Mouse (Mus musculus) activated CD4-positive, CD25-positive, alpha-beta regulatory T cell (primary cell): ENCODE data around the gene Slc22a5. TPM values are rescaled to one million over a fixed set of nuclear protein-coding genes. Genes with fewer than 3 reads are reported as not detected.

Source experiments
- polyA plus RNA-seq, 2 experiments: library from polyadenylated mRNA; unstranded; fragments of 100-300 nt; shearing (Covaris generic); gene quantifications; one replicate each; pipeline ENCODE4 v1.2.1; 2017

The Slc22a5 gene
- polyA plus RNA-seq, result 10 to 100 TPM; 17.8 to 19.1 TPM

DNA sequence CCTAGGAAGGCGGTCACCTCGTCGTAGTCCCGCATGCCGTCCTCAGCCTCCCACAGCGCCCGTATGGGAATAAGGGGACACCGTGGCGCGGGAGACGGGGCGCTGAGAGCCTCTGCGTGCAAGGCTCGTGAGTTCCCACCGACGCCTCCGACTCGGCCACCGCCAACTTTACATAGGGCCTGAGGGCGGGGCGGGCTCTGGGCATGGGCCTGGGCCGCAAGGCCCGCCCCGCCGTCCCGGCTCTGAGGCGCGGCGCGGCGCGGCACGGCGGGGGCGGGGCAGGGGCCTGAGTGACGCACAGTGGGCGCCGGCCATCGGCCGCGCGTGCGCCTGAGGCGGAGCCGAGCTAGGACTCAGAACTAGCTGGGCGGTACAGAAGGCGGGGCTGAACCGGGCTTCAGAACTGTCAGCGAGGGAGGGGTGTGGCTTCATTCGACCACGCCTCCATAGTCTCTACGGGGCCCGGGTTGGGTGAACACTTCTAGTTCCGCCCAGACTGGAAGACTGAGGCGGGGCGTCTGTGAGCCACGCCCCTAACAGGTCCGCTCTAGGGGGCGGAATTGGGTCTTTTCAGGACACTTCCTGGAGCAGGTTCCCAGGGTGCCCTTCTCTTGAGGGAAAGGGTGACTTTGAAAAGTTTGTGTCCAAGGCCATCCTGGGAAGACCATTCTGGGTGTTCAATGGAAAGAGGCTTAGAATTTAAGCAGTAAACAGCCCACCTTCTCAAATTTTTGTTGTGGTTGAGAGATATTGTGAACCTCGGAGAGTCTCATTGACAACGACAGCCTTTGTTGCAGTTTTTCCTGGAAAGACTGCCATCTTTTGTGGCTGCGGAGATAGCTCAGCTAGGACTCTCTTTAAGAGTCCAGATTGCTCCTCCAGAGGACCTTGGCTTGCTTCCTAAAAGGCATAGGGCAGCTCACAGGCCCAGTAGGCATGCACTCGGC is at the start of gene Slc22a5:
Slc22a5 (minus strand) TSS at position 156 of the 947 bp plus-strand sequence.

DNA sequence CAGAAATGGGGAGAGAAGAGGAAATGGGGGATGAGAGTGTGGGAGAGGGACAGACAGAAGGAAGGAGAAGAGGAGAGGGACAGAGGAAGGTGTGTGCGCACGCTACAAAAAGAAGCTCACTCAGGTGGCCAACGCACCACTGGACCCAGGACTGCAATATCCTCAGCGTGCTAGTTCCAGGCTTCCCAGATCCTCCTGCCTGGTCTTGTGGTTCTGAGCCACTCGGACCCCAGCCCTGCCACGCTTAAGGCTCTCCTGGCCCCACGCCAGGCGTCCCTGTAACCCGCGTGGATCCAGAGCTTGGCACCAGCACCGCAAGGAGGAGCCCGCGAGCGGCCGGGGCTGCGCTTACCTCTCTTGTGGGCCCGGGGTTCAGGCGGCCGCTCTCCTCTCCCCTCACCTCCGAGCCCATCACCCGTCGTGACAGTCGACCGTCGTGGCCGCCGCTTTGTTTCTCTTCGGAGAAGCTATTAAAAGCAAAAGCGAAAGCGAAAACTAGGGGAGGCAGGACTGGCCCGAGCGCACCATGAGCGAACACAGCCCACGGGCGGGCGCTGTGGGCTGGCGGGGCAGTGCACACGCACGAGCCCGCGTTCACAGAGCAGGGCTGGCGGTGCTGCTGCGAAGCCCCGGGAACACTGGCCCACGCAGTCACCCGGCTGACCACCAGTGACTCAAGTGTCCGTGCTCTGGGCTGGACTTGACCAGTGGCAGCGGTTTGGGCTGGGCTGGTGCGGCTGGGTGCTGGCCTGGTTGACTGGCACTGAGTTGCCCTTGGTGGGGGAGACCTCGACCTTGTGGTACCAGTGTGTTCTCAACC is 32.5 kb downstream of the Slc22a5 start, which contains the start of gene Gm12216:
Gm12216 (minus strand) TSS at position 496 of the 820 bp plus-strand sequence.

Other genes with a start within 250 kb of the Slc22a5 start
- 10 to 100 TPM; 35.8 to 42.6 TPM for gene Rad50, start 184.3 kb downstream of the Slc22a5 start, polyA plus RNA-seq
- 1 to 10 TPM in 1 of 2 experiments, not detected in 1; 2.2 TPM for gene Il5, start 170.9 kb downstream of the Slc22a5 start, polyA plus RNA-seq
- 100 to 1,000 TPM; 403 to 437 TPM for gene Irf1, start 121.6 kb downstream of the Slc22a5 start, polyA plus RNA-seq
- 1 to 10 TPM; 2.8 to 3.0 TPM for gene Gm17334, start 118.5 kb downstream of the Slc22a5 start, polyA plus RNA-seq
- 10 to 100 TPM; 41.9 to 52.3 TPM for gene Gm12216, start 32.4 kb downstream of the Slc22a5 start, polyA plus RNA-seq
- 1 to 10 TPM in 1 of 2 experiments, under 1 TPM in 1; 0.26 to 1.2 TPM for gene Slc22a21, start 88.7 kb upstream of the Slc22a5 start, polyA plus RNA-seq
- under 1 TPM in 1 of 2 experiments, not detected in 1; 0.54 TPM for gene Slc22a4, start 136.4 kb upstream of the Slc22a5 start, polyA plus RNA-seq
- 100 to 1,000 TPM in 1 of 2 experiments, 1 to 10 TPM in 1; 2.8 to 154 TPM for gene Pdlim4, start 177.4 kb upstream of the Slc22a5 start, polyA plus RNA-seq
- gene P4ha2, start 208.4 kb upstream of the Slc22a5 start, polyA plus RNA-seq, result under 1 TPM in 1 of 2 experiments, not detected in 1; 0.42 TPM